Mouse (Mus musculus) urinary bladder, adult 18-20 months (tissue): ENCODE measurements around the gene Trim66.

Experiments used
- DNase-seq, 2 experiments: peaks; one replicate each; pipeline ENCODE4 v3.0.0; 2022; ENCODE audit warnings: low spot score in 2 of 2, mixed read lengths in 2 of 2

The Trim66 gene

DNA sequence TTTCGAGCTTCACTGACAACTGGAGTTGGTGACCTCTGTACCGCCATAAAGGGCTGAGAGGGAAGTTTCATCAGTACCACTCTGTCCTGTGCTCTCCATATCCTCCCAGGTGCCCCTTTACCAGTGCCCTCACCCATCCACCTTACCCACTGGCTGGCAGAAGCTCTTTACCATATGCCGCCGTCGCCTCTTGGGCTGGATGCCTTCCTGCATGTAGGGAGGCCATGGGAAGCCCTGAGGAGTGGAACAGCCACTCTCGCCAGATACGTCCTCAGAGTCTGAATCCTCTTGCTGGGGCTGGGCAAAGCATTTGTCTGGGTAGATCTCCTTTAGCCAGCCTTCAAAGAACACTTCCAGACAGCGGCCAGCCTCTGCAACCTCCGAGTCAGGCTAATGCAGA lies 53.1 kb downstream of the Trim66 start:
- DNase-seq: no peak

DNA sequence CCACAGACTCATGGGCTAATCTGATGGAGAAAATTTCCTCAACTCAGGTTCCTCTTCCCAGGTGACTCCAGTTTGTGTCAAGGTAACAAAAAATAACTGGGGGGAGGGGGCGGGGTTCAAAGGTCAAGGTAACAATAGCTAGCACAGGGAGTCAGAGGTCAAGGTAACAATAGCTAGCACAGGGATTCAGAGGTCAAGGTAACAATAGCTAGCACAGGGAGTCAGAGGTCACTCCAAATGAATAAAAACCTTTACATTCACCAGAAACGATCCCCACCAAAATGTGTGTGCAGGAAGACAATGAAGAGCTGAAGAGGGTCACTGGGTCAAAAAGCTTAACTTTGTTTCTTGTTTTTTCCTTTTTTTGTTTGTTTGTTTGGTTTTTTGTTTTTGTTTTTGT lies 59.9 kb downstream of the Trim66 start:
- DNase-seq: no peak

DNA sequence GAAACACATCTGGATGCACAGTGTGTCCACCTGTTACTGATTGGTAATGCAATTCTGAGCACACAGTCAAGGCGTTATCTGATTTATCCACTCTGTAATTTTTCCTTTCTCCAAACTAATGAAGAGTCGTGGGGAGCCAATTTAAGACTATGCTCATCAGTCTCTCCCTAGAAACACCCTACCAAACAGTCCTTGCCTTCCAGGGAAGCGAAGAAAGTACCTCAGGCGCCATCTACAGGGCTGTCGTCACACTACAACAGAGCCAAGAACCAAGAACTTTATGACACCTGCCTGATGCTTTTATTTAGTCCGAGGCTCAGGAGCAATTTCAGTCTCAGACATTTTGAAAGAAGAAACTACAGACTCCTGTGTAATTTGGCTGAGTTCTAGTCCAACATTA lies 62.9 kb downstream of the Trim66 start:
- DNase-seq: no peak

DNA sequence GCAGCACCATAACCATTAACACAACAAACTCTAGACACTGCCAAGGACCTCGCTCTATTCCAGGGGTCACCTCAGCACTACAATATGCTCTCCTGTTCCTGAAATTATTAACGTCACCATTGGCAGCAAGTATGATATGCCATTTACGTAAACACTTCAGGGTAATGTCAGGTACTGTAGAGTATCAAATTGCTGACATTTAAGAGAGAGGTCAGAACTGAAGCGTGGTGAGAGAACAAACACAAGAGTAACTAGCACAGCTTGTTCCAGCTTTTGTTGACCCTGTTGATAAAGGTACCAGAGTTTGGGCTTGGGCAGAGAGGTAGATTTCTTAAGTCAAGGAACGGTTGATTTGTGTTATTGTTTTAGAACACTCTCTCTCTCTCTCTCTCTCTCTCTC lies 65.2 kb downstream of the Trim66 start:
- DNase-seq: no peak

DNA sequence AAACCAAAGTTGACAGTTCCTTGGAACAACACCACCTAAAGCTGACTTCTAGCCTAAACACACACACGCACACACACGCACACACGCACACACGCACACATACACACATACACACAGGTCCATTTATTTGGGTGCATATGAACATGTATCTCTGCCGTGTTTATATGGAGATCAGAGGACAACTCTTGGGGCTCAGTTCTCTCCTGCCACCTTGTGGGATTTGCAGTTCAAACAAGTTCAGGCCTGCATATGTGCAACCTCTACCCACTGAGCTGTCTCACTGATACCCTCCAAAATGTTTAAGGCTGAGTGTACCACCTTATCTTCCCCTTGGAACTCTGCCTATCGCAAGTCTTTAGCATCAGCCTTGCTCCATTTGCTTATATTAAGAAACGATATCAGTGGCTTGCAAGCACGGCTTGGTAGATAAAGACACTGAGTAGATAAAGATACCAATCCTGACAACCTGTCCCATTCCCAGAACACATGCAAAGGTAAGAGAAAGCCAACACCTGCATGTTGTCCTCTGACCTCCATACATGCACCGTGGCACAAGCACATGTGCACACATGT lies 67.2 kb downstream of the Trim66 start:
- DNase-seq: no peak

DNA sequence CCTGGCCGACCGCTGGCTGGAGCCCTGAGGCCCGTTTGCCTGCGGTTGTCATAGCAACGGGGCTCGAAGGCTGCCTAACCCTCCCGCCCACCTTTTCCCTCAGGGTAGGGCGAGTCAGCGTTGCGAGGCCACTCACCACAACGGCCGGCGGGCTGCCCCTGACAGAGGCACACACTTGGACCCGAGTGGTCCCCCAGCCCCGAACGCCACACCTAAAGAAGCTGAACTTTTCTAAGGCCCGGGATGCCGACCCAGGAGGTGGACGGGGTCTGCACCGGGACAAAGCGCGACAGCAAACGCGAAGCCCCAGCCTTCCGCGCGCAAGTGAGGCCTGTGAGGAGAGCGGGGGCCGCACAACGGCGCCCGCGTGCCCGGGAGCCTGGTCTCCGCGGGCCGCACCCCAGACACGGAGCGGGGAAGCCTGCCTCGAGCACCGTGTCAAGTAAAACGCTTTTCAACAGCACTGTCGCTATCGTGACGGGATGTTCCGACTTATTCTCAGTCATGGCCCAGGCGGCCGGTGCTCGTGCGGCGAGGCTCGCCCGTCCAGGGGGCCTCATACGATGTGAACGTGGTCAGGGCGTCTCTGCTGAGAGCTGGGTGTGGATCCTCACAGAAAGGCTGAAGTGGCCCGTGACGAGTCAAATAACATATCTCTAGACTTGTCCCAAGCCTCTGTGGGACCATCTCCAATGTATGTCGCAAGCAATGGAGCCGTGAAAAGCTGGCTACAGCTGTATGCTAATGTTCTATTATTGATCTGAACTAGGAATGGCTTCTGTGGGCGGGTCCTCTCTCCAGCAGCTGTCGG lies 68.9 kb downstream of the Trim66 start, which contains the start of gene Stk33:
Gene Stk33, minus strand, starts transcription at position 301 of the 811 bp plus-strand sequence.
- DNase-seq: peak; percentile 25 to 44

DNA sequence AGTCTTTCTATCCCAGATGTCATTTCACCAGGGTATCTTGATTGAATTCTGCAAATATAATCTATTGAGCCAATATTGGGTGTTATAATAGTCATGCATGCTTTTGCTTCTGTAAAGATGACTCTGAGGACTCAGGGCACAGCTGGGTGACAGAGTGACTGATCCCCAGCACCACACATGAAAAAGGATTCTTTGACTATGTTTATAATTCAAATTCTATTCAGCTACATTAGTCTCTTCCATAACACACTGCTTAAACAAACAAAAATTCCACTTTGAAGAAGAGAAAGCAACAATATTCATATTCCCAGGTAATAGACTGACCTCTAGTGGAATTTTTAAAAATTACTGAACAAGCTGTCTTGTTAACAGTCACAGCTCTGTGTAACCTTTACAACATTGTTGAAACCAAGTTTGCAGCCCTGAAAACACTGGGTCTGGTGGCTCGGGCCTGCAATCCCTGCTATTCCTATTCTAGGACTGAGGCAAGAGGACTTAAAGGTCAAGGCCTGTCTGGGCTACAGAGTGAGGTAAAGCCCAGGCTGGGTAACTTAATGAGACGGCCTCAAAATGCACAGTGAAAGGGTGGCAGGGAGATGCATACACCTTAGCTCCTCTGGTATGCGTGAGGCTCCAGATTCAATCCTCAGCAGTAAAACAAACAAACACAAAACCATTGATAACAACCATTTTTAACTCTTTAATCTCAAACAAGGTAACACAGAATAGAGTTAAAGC lies 83.3 kb downstream of the Trim66 start:
- no peak for DNase-seq

DNA sequence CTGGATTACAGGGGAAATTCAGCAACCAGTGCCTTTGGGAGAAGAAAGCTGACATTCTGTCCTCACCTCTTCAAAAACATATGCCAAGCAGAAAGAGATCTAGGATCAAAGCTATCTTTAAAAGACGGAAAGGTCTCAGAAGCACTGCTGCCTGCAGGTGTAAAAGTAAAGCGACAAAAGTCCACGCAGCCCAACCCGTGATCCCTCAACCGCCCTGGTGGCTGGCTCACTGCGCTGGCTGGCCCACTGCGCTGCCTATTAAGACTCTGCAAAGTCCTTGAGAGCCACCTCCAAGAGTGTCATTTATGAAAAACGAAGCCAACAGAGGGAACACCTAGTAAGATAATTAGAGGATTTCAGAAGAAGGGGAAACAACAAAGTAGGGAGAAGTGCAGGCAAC lies 85.1 kb downstream of the Trim66 start:
- DNase-seq: no peak

DNA sequence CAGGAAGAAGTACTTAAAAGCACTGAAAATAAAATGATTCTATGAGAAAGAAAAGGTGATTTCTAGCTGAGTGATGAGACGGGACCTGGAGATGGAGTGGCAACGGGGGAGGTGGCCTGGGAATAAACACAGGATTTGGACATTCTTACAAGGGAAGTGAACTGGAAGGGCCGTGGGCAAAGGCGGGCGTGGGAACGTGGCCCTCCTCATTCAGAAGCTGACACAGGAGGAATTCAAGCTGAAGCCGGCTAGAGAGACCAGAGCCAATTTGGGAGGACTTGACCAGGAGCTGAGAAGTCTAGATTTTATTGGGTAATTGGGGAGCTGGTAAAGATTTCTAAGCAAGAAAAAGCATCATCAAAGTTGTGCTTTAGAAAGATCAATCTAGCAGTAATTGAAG lies 102.4 kb downstream of the Trim66 start:
- DNase-seq: no peak

DNA sequence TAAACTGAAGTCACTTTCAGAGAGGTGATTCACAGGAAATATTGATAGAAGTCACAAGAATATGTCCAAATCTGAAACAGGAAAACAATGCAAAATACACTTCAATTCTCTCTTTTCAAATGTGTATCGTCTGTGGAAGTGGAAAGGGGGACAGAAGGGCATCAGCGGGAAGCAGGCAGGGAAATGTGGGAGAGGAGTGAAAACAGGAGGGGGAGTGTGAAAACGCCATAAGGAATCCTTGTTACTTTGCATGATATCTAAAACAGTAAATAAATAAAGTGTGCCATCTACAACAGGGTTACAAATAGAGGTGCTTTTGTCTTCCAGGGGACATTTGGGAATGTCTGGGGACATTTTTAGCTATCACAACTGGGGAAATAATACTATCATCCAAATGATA lies 108.6 kb downstream of the Trim66 start:
- no peak for DNase-seq
